In genomic region chr17:31623101-31623500, GRCm38 (mm10) we compare ENCODE assay signal across 36 mouse cellular contexts. TPM values are rescaled to one million over a fixed set of nuclear protein-coding genes. Genes with fewer than 3 reads are reported as not detected.
"Had no signal": no experiment of that assay in that cellular context is flagged by ENCODE, and none has a peak within 500 bp of the region (broad histone marks: within the 10 kb centered on the region; RNA-seq: fewer than 3 reads in every experiment).

No protein-coding gene starts in this region.

- ATAC-seq: liver, embryonic 12.5 days; liver, postnatal 0 days; lung, postnatal 0 days; midbrain, embryonic 13.5 days; midbrain, embryonic 15.5 days; midbrain, embryonic 16.5 days had no signal

- H3K9ac ChIP-seq: limb, embryonic 12.5 days; limb, embryonic 13.5 days; limb, embryonic 15.5 days; liver, embryonic 12.5 days; liver, embryonic 13.5 days; liver, embryonic 14.5 days; liver, embryonic 15.5 days; liver, postnatal 0 days; lung, embryonic 14.5 days; lung, embryonic 15.5 days; midbrain, embryonic 12.5 days; midbrain, embryonic 13.5 days; midbrain, embryonic 15.5 days; neural tube, embryonic 12.5 days had no signal

- DNase-seq: left cerebral cortex, postnatal 4 days; liver; liver, embryonic 13.5 days; liver, postnatal 0 days; lung, adult 18-20 months; lung, adult 2 months; lung, embryonic 14.5 days; lung, postnatal 10 days; lung, postnatal 14 days; lung, postnatal 36 days; lung, postnatal 4 days; midbrain, embryonic 14.5 days had no signal

- H3K36me3 ChIP-seq: limb, embryonic 10.5 days; limb, embryonic 12.5 days; limb, embryonic 13.5 days; limb, embryonic 15.5 days; liver, embryonic 12.5 days; lung, embryonic 15.5 days; midbrain, embryonic 10.5 days; midbrain, embryonic 12.5 days; midbrain, embryonic 13.5 days; midbrain, embryonic 15.5 days; neural tube, embryonic 12.5 days had no signal

- H3K4me2 ChIP-seq: limb, embryonic 12.5 days; limb, embryonic 13.5 days; limb, embryonic 15.5 days; liver, embryonic 11.5 days; liver, embryonic 12.5 days; liver, embryonic 13.5 days; liver, embryonic 15.5 days; lung, embryonic 14.5 days; lung, embryonic 15.5 days; midbrain, embryonic 11.5 days; midbrain, embryonic 12.5 days; midbrain, embryonic 13.5 days; midbrain, embryonic 15.5 days; neural tube, embryonic 12.5 days had no signal

- H3K4me3 ChIP-seq: limb, embryonic 10.5 days; limb, embryonic 12.5 days; limb, embryonic 13.5 days; limb, embryonic 15.5 days; liver, embryonic 12.5 days; liver, embryonic 13.5 days; liver, embryonic 15.5 days; lung, embryonic 15.5 days; megakaryocyte, embryonic 14.5 days; midbrain, embryonic 10.5 days; midbrain, embryonic 12.5 days; midbrain, embryonic 13.5 days; midbrain, embryonic 15.5 days; myocyte; neural tube, embryonic 12.5 days had no signal

- H3K27me3 ChIP-seq: limb, embryonic 12.5 days; limb, embryonic 13.5 days; limb, embryonic 15.5 days; liver, embryonic 12.5 days; liver, embryonic 13.5 days; liver, embryonic 15.5 days; lung, embryonic 15.5 days; midbrain, embryonic 12.5 days; midbrain, embryonic 13.5 days; midbrain, embryonic 15.5 days; neural tube, embryonic 12.5 days had no signal

- H3K27ac ChIP-seq: limb, embryonic 10.5 days; limb, embryonic 12.5 days; limb, embryonic 13.5 days; limb, embryonic 15.5 days; liver, embryonic 12.5 days; liver, embryonic 13.5 days; liver, embryonic 14.5 days; liver, embryonic 15.5 days; lung, embryonic 15.5 days; macrophage; midbrain, embryonic 10.5 days; midbrain, embryonic 12.5 days; midbrain, embryonic 13.5 days; midbrain, embryonic 15.5 days; neural tube, embryonic 12.5 days had no signal

- H3K4me1 ChIP-seq: limb, embryonic 12.5 days; limb, embryonic 13.5 days; limb, embryonic 15.5 days; liver, embryonic 12.5 days; liver, embryonic 13.5 days; liver, embryonic 15.5 days; lung, embryonic 15.5 days; megakaryocyte, embryonic 14.5 days; midbrain, embryonic 10.5 days; midbrain, embryonic 12.5 days; midbrain, embryonic 13.5 days; midbrain, embryonic 15.5 days; neural tube, embryonic 12.5 days had no signal

- H3K9me3 ChIP-seq: limb, embryonic 10.5 days; limb, embryonic 12.5 days; limb, embryonic 13.5 days; limb, embryonic 15.5 days; liver, embryonic 12.5 days; liver, embryonic 13.5 days; liver, embryonic 15.5 days; lung, embryonic 15.5 days; midbrain, embryonic 12.5 days; midbrain, embryonic 13.5 days; midbrain, embryonic 15.5 days had no signal

RNA-seq across cellular contexts. Expression of gene Cbs, which starts 13.9 kb away (rescaled TPM):
- polyA plus RNA-seq: macrophage had no signal

RNA-seq across cellular contexts. Expression of gene Cryaa, which starts 54.5 kb away (rescaled TPM):
- polyA plus RNA-seq: limb, embryonic 10.5 days; limb, embryonic 11.5 days; limb, embryonic 13.5 days; liver, adult 2 months; liver, embryonic 11.5 days; liver, embryonic 12.5 days; liver, embryonic 13.5 days; liver, embryonic 14.5 days; liver, embryonic 15.5 days; liver, embryonic 16.5 days; liver, postnatal 0 days; lung, embryonic 14.5 days; lung, embryonic 15.5 days; macrophage; midbrain, embryonic 10.5 days; midbrain, embryonic 11.5 days; midbrain, embryonic 12.5 days; midbrain, embryonic 13.5 days; midbrain, embryonic 14.5 days; myocyte; neural tube, embryonic 11.5 days; neural tube, embryonic 12.5 days had no signal
